Mouse (Mus musculus): ENCODE data around the gene Wnk4.

DNA sequence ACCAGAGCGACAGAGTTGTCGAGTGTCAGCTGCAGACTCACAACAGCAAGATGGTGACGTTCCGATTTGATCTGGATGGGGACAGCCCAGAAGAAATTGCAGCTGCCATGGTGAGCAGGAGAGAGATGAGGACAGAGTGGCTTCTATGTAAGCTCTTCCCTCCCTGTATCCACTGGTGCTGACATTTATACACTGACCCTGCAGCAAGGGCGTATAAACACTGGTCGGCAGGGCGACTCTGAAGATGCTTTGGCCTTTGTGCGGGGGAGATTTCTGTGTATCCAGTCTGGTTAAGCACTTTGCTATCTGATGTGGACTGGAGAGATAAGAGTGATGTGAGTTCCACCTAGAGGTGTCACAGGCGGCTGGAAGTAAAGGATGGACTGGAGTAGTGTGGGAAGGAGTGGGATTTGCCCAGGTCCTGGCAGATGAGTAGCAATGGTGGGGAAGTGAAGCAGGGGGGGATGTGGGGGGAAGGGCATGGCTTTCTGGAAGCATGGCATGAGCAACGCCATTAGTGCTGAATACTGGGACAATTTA is 9.3 kb downstream of the Wnk4 start:
- TF ChIP-seq CTCF (IDR thresholded peaks at IDR 0.05; ENCODE audit: borderline replicate concordance, insufficient read depth, low read length) = no peak
- TF ChIP-seq POLR2A (IDR thresholded peaks at IDR 0.05; ENCODE audit: low read depth, low read length) = no peak

Data from embryonic fibroblast, embryonic 13.5 days (primary cell).